Mouse (Mus musculus) forebrain, embryonic 11.5 days (tissue): Measurements from ENCODE around the gene 1520401A03Rik. TPM values are rescaled to one million over a fixed set of nuclear protein-coding genes. Genes with fewer than 3 reads are reported as not detected.
"Not testable (repeated sequence)": the region's sequence is repeated elsewhere in the genome, so short reads cannot be mapped to it uniquely, and the experiment has no call there.

Source experiments
- ATAC-seq: fragments of 200-750 bp; cut with Nextera tagmentation; replicated peaks from 2 replicates; pipeline ENCODE4 v1.8.0; 2017; ENCODE audit warnings: moderate TSS enrichment; ENCODE audit not compliant: low FRiP score
- DNase-seq: peaks from one replicate; pipeline ENCODE4 v3.0.0-alpha.2; 2017; ENCODE audit warnings: low spot score
- H3K27ac ChIP-seq: fragments of 300-500 bp; sonication (generic); 2 replicates; pipeline ENCODE4 v1.5.1; 2014; ENCODE audit warnings: low read depth, low read length
- H3K27me3 ChIP-seq: fragments of 300-500 bp; sonication (generic); 2 replicates; pipeline ENCODE4 v1.6.1; 2014; ENCODE audit warnings: mild to moderate bottlenecking, low read length, mixed read lengths; ENCODE audit not compliant: control insufficient read depth, insufficient read depth
- H3K36me3 ChIP-seq: fragments of 300-500 bp; sonication (generic); 2 replicates; pipeline ENCODE4 v1.6.1; 2014; ENCODE audit warnings: mild to moderate bottlenecking, low read length, moderate library complexity, mixed read lengths; ENCODE audit not compliant: control insufficient read depth, insufficient read depth
- H3K4me1 ChIP-seq: fragments of 300-500 bp; sonication (generic); replicated peaks from 2 replicates; pipeline ENCODE4 v1.6.1; 2014; ENCODE audit warnings: low read length, mixed read lengths; ENCODE audit not compliant: control insufficient read depth, insufficient read depth
- H3K4me2 ChIP-seq: fragments of 300-500 bp; sonication (generic); 2 replicates; pipeline ENCODE4 v1.6.1; 2014; ENCODE audit warnings: low read depth, mild to moderate bottlenecking, low read length, moderate library complexity, mixed read lengths; ENCODE audit not compliant: severe bottlenecking
- H3K4me3 ChIP-seq: fragments of 300-500 bp; sonication (generic); 2 replicates; pipeline ENCODE4 v1.5.1; 2014; ENCODE audit warnings: low read depth, low read length
- H3K9ac ChIP-seq: fragments of 300-500 bp; sonication (generic); 2 replicates; pipeline ENCODE4 v1.6.1; 2014; ENCODE audit warnings: low read length
- H3K9me3 ChIP-seq: fragments of 300-500 bp; sonication (generic); 2 replicates; pipeline ENCODE4 v1.6.1; 2016; ENCODE audit warnings: low read length, mixed read lengths; ENCODE audit not compliant: control insufficient read depth
- WGBS: fragments of 180-500 bp; shearing (Covaris S2); extraction: QIAGEN DNeasy Blood & Tissue Kit; methylation state at CpG from one replicate; pipeline ENCODE4 v1.1.7; 2014; 5-methylcytosine and 5-hydroxymethylcytosine counted together
- polyA plus RNA-seq: library from polyadenylated mRNA; unstranded; fragments of >200 nt; fragmentation: Nextera tagmentation; extraction: Ambion mirVana; gene quantifications from 2 replicates; pipeline ENCODE4 v1.2.1, GENCODE M21; 2014

Gene 1520401A03Rik
- not detected in 2 replicates for polyA plus RNA-seq

- no peak for DNase-seq
- H3K9me3 ChIP-seq = no peaks in the 10 kb centered on the region
- no peak for ATAC-seq
- no peaks in the 10 kb centered on the region for H3K27me3 ChIP-seq
- no peak within 1 kb of the TSS for H3K9ac ChIP-seq
- H3K4me3 ChIP-seq = no peak within 1 kb of the TSS
- no peaks in the 10 kb centered on the region for H3K36me3 ChIP-seq
- H3K27ac ChIP-seq = no peak within 1 kb of the TSS
- 83% methylated on average over 7 of the region's 7 CpGs for WGBS
- H3K4me1 ChIP-seq = peaks cover 3% of the 10 kb centered on the region; the same call in 1 of the 2 replicates
- H3K4me2 ChIP-seq = no peak within 1 kb of the TSS
Measured at GRCm38 (mm10) chr17:23722376-23723125, at the start of gene 1520401A03Rik. Gene 1520401A03Rik (minus strand): TSS chr17:23722783.

- 80% methylated on average over 2 of the region's 2 CpGs for WGBS
- H3K4me3 ChIP-seq, H3K27ac ChIP-seq, H3K9ac ChIP-seq, H3K36me3 ChIP-seq, H3K4me1 ChIP-seq, DNase-seq, H3K27me3 ChIP-seq, H3K9me3 ChIP-seq, ATAC-seq: not testable (repeated sequence)
- H3K4me2 ChIP-seq = peak overlapping the region; percentile 63; the same call in 1 of the 2 replicates
Measured at GRCm38 (mm10) chr17:23772219-23772556, 49.6 kb upstream of the 1520401A03Rik start.

GRCm38 (mm10) chr17:23771284-23772218 lies 49.0 kb upstream of the 1520401A03Rik start, which contains the start of gene Flywch1:
Gene Flywch1 (minus strand): TSS chr17:23771602.
- peak; percentile 98 for ATAC-seq
- peak within 1 kb of the TSS; percentile 63 for H3K4me2 ChIP-seq
- no peaks in the 10 kb centered on the region for H3K27me3 ChIP-seq
- no peaks in the 10 kb centered on the region for H3K9me3 ChIP-seq
- peak within 1 kb of the TSS; percentile 80 for H3K4me3 ChIP-seq
- H3K4me1 ChIP-seq = peaks cover 4% of the 10 kb centered on the region; the same call in 1 of the 2 replicates
- 4% methylated on average over 45 of the region's 58 CpGs for WGBS
- H3K9ac ChIP-seq = peak within 1 kb of the TSS; percentile 91
- DNase-seq = peak; percentile 99
- peak within 1 kb of the TSS; percentile 72 for H3K27ac ChIP-seq
- H3K36me3 ChIP-seq = no peaks in the 10 kb centered on the region

DNA sequence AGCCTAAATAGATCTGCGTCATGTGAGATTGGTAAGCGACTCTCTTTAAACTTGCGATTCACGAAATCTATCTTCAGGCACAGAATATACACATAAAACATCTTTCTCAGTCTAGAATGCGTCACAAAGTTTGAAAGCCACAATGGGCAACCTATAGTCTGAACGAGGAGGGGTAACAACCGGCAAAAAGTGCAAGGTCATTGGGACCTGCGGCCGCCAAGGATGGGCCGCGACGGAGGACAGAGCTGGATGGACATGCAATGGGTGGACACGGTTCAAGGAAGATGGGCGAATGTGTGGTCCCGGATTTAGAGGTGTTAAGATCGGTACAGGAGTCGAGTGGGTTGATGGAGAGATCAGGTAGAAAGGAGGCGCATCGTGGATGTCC lies 48.3 kb upstream of the 1520401A03Rik start:
- H3K4me3 ChIP-seq = peak overlapping the region; percentile 80
- H3K36me3 ChIP-seq = no peaks in the 10 kb centered on the region
- H3K27ac ChIP-seq = peak overlapping the region; percentile 72
- no peak for ATAC-seq
- no peaks in the 10 kb centered on the region for H3K27me3 ChIP-seq
- peaks cover 4% of the 10 kb centered on the region; the same call in 1 of the 2 replicates for H3K4me1 ChIP-seq
- no peak for DNase-seq
- H3K9me3 ChIP-seq = no peaks in the 10 kb centered on the region
- H3K4me2 ChIP-seq = peak overlapping the region; percentile 63
- peak overlapping the region; percentile 91 for H3K9ac ChIP-seq
- under 1% methylated on average over 19 of the region's 19 CpGs for WGBS

- WGBS = 9% methylated on average over 2 of the region's 2 CpGs
- Histone ChIP-seq H3K4me3 (peak overlapping the region; percentile 80), H3K27ac (peak overlapping the region; percentile 72; the same call in 1 of the 2 replicates), H3K36me3 (no peaks in the 10 kb centered on the region), H3K4me1 (peaks cover 4% of the 10 kb centered on the region; the same call in 1 of the 2 replicates), H3K27me3 (no peaks in the 10 kb centered on the region), H3K9me3 (no peaks in the 10 kb centered on the region), H3K4me2 (peak overlapping the region; percentile 63), H3K9ac (peak overlapping the region; percentile 91)
- DNase-seq = no peak
- ATAC-seq = no peak
Measured at GRCm38 (mm10) chr17:23770493-23770892, 47.9 kb upstream of the 1520401A03Rik start.

GRCm38 (mm10) chr17:23762976-23763375 lies 40.4 kb upstream of the 1520401A03Rik start:
- H3K9ac ChIP-seq = no peak overlapping the region
- 88% methylated on average over 11 of the region's 11 CpGs for WGBS
- H3K4me2 ChIP-seq = no peak overlapping the region
- H3K27ac ChIP-seq = no peak overlapping the region
- no peak overlapping the region for H3K4me3 ChIP-seq
- no peak for DNase-seq
- no peaks in the 10 kb centered on the region for H3K27me3 ChIP-seq
- no peak for ATAC-seq
- H3K9me3 ChIP-seq = no peaks in the 10 kb centered on the region
- H3K36me3 ChIP-seq = peaks cover 21% of the 10 kb centered on the region
- H3K4me1 ChIP-seq = no peaks in the 10 kb centered on the region

DNA sequence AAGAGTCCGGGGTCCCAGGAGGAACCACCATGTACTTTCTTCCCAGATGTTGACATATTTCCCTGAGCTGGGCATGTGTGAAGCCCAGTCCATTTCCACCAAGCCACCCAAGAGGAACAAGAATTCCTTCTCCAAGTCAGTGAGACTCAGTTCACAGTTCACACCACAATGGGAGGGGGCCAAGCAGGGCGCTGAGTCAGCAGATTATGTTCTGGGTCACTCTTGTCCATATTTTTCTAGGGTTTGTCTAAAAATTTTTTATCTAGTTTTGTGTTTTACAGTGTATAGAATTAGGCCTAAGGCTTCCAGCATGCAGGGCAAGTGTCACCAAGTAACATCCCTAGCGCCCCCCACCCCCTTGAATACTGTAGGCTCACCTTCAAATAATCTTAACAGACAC lies 38.6 kb upstream of the 1520401A03Rik start:
- peaks cover 25% of the 10 kb centered on the region for H3K36me3 ChIP-seq
- DNase-seq (no peak), ATAC-seq (no peak)
- H3K4me3 ChIP-seq = no peak overlapping the region
- H3K9me3 ChIP-seq = no peaks in the 10 kb centered on the region
- WGBS = 90% methylated on average over 3 of the region's 3 CpGs
- no peak overlapping the region for H3K27ac ChIP-seq
- no peaks in the 10 kb centered on the region for H3K27me3 ChIP-seq
- H3K9ac ChIP-seq = no peak overlapping the region
- no peak overlapping the region for H3K4me2 ChIP-seq
- H3K4me1 ChIP-seq = no peaks in the 10 kb centered on the region

- no peak overlapping the region for H3K4me3 ChIP-seq
- ATAC-seq (no peak), DNase-seq (no peak)
- H3K9me3 ChIP-seq = no peaks in the 10 kb centered on the region
- H3K36me3 ChIP-seq = peaks cover 30% of the 10 kb centered on the region
- H3K4me1 ChIP-seq = no peaks in the 10 kb centered on the region
- 90% methylated on average over 9 of the region's 9 CpGs for WGBS
- no peak overlapping the region for H3K4me2 ChIP-seq
- no peak overlapping the region for H3K9ac ChIP-seq
- H3K27me3 ChIP-seq = no peaks in the 10 kb centered on the region
- H3K27ac ChIP-seq = no peak overlapping the region
Measured at GRCm38 (mm10) chr17:23760231-23760630, 37.6 kb upstream of the 1520401A03Rik start.
